12 mouse cellular contexts compared by ENCODE assay signal in genomic region chr6:3455944-3456536, GRCm38 (mm10). TPM values are rescaled to one million over a fixed set of nuclear protein-coding genes. Genes with fewer than 3 reads are reported as not detected.
DNase-seq lines count a peak whose midpoint lies in the region; ATAC-seq and TF ChIP-seq lines count a peak whose summit lies in the region.
"Had no signal": no experiment of that assay in that cellular context is flagged by ENCODE, and none has a peak within 500 bp of the region (broad histone marks: within the 10 kb centered on the region; RNA-seq: fewer than 3 reads in every experiment).

No protein-coding gene starts in this region.

- no peak for TF ChIP-seq CTCF in forebrain, postnatal 0 days (IDR thresholded peaks at IDR 0.05; ENCODE audit: low read depth)

- H3K4me1 ChIP-seq in embryonic facial prominence, embryonic 10.5 days: no peaks in the 10 kb centered on the region
- H3K4me1 ChIP-seq in forebrain, postnatal 0 days (ENCODE audit: insufficient read depth): no peaks in the 10 kb centered on the region
- H3K4me1 ChIP-seq: forebrain, embryonic 10.5 days; heart, embryonic 12.5 days had no signal

- DNase-seq in cerebellum, postnatal 25 days: peak; percentile 3 to 16
- no peak for DNase-seq in cerebellum, adult 9-11 months
- DNase-seq in 3T3-L1 (ENCODE audit: low read depth, low spot score): peak; percentile 29
- peak; percentile 19 for DNase-seq in embryonic facial prominence, embryonic 10.5 days (ENCODE audit: low spot score)
- peak; percentile 76 to 83 for DNase-seq in kidney, postnatal 4 days
- DNase-seq in gastrocnemius, adult 18-20 months (ENCODE audit: low spot score): no peak
- DNase-seq in forebrain, postnatal 0 days: no peak
- no peak for DNase-seq in gastrocnemius, postnatal 25 days
- DNase-seq: cerebellum, postnatal 36 days had no signal

- no peak overlapping the region for H3K9ac ChIP-seq in forebrain, postnatal 0 days
- H3K9ac ChIP-seq: heart, embryonic 12.5 days had no signal

- H3K9me3 ChIP-seq in embryonic facial prominence, embryonic 10.5 days: no peaks in the 10 kb centered on the region
- H3K9me3 ChIP-seq in forebrain, postnatal 0 days (ENCODE audit: low read length): no peaks in the 10 kb centered on the region
- H3K9me3 ChIP-seq: heart, embryonic 12.5 days had no signal

- H3K36me3 ChIP-seq in embryonic facial prominence, embryonic 10.5 days (replicated peaks): no peaks in the 10 kb centered on the region
- H3K36me3 ChIP-seq in forebrain, postnatal 0 days (ENCODE audit: insufficient read depth): no peaks in the 10 kb centered on the region
- H3K36me3 ChIP-seq: forebrain, embryonic 10.5 days; heart, embryonic 12.5 days had no signal

- WGBS in embryonic facial prominence, embryonic 10.5 days: 73% methylated on average over 11 of the region's 11 CpGs
- WGBS in forebrain, postnatal 0 days: 80% methylated on average over 11 of the region's 11 CpGs

- no peak overlapping the region for H3K4me3 ChIP-seq in embryonic facial prominence, embryonic 10.5 days
- no peak overlapping the region for H3K4me3 ChIP-seq in forebrain, postnatal 0 days (ENCODE audit: low read depth, low read length)
- H3K4me3 ChIP-seq: forebrain, embryonic 10.5 days; heart, embryonic 12.5 days had no signal

- ATAC-seq in forebrain, postnatal 0 days: no peak

- H3K4me2 ChIP-seq in forebrain, postnatal 0 days (ENCODE audit: low read depth): no peak overlapping the region
- H3K4me2 ChIP-seq: heart, embryonic 12.5 days; liver, embryonic 11.5 days had no signal

- H3K27me3 ChIP-seq in embryonic facial prominence, embryonic 10.5 days (replicated peaks; ENCODE audit: low read depth, poor library complexity, severe bottlenecking): no peaks in the 10 kb centered on the region
- no peaks in the 10 kb centered on the region for H3K27me3 ChIP-seq in forebrain, postnatal 0 days (ENCODE audit: insufficient read depth, low read length)
- H3K27me3 ChIP-seq: heart, embryonic 12.5 days had no signal

- H3K27ac ChIP-seq in embryonic facial prominence, embryonic 10.5 days (replicated peaks): no peak overlapping the region
- H3K27ac ChIP-seq in forebrain, postnatal 0 days (ENCODE audit: low read depth, low read length): no peak overlapping the region
- H3K27ac ChIP-seq: forebrain, embryonic 10.5 days had no signal

RNA-seq across cellular contexts. Expression of gene Hepacam2, which starts 42.1 kb away (rescaled TPM):
- 0.36 and 0.72 TPM in 2 replicates for polyA plus RNA-seq in embryonic facial prominence, embryonic 10.5 days (2016; fragmentation: Nextera tagmentation; extraction: Ambion mirVana)
- total RNA-seq in gastrocnemius, adult 18-20 months (2021): under 1 TPM in 1 of 2 experiments, not detected in 1; 0.21 TPM
- 0.19 and 0.62 TPM in 2 replicates for total RNA-seq in forebrain, postnatal 0 days (2014; rRNA removed)
- polyA plus RNA-seq in forebrain, postnatal 0 days (2015; fragmentation: Nextera tagmentation; extraction: Ambion mirVana): 0.60 and 0.79 TPM in 2 replicates
- not detected for total RNA-seq in gastrocnemius, postnatal 25 days (2021)
- polyA plus RNA-seq: heart, embryonic 12.5 days had no signal

RNA-seq across cellular contexts. Expression of gene Vps50, which starts 42.1 kb away (rescaled TPM):
- polyA plus RNA-seq in embryonic facial prominence, embryonic 10.5 days (2016; fragmentation: Nextera tagmentation; extraction: Ambion mirVana): 33.7 and 35.6 TPM in 2 replicates
- total RNA-seq in gastrocnemius, adult 18-20 months (2021): 10 to 100 TPM; 19.5 to 20.8 TPM
- total RNA-seq in forebrain, postnatal 0 days (2014; rRNA removed): 62.6 and 68.4 TPM in 2 replicates
- polyA plus RNA-seq in forebrain, postnatal 0 days (2015; fragmentation: Nextera tagmentation; extraction: Ambion mirVana): 41.2 and 44.2 TPM in 2 replicates
- total RNA-seq in gastrocnemius, postnatal 25 days (2021): 10 to 100 TPM; 17.4 to 17.6 TPM

RNA-seq across cellular contexts. Expression of gene Samd9l, which starts 56.7 kb away (rescaled TPM):
- 0.24 and 0.37 TPM in 2 replicates for polyA plus RNA-seq in embryonic facial prominence, embryonic 10.5 days (2016; fragmentation: Nextera tagmentation; extraction: Ambion mirVana)
- 1 to 10 TPM; 2.9 to 4.9 TPM for total RNA-seq in gastrocnemius, adult 18-20 months (2021)
- total RNA-seq in forebrain, postnatal 0 days (2014; rRNA removed): 3.6 and 4.0 TPM in 2 replicates
- polyA plus RNA-seq in forebrain, postnatal 0 days (2015; fragmentation: Nextera tagmentation; extraction: Ambion mirVana): 1.3 TPM in 2 replicates
- total RNA-seq in gastrocnemius, postnatal 25 days (2021): 1 to 10 TPM; 3.4 to 3.7 TPM

Comparison
In these comparisons a context has a peak if more than half of its experiments do, and no peak if none do; other contexts are left out.
1. DNase-seq: peak in cerebellum, postnatal 25 days (2 of 2), 3T3-L1 (single experiment), embryonic facial prominence, embryonic 10.5 days (single experiment) and kidney, postnatal 4 days (2 of 2); none in cerebellum, adult 9-11 months (single experiment), gastrocnemius, adult 18-20 months (single experiment), forebrain, postnatal 0 days (single experiment) and gastrocnemius, postnatal 25 days (single experiment).